Mouse (Mus musculus) kidney, postnatal 4 days (tissue): ENCODE measurements around the gene Tada1.

Experiments
- DNase-seq, 2 experiments: peaks; one replicate each; pipeline ENCODE4 v3.0.0; 2021; ENCODE audit warnings: mixed read lengths in 2 of 2

Tada1 gene

DNA sequence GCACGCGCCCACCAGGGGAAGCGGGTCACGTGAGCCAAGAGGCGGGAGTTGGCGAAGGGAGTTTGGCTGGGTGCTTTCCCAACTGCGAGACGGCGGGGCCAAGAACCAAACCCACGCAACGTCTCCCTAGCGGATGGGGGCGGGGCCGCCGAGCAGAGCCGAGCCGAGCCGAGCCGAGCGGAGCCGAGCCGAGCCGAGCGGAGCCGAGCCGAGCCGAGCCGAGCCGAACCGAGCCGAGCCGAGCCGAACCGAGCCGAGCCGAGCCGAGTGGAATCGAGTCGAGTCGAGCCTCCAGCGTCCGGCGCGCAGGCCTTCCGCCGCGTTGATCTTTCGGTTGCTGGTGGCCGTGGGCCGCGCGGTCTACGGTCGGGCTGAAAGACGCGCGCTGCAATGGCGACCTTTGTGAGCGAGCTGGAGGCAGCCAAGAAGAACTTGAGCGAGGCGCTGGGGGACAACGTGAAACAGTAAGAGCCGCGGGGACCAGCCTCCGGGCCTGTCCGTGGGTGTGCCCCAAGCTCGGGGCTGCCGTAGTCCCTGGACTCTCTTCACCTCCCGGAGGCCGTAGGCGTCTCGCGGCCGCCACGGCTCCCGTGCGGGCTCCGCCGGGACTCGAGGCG lies at the start of gene Tada1:
Gene Tada1, plus strand, starts transcription at position 85 of the 617 bp plus-strand sequence.
- DNase-seq: peak; percentile 93 to 96

DNA sequence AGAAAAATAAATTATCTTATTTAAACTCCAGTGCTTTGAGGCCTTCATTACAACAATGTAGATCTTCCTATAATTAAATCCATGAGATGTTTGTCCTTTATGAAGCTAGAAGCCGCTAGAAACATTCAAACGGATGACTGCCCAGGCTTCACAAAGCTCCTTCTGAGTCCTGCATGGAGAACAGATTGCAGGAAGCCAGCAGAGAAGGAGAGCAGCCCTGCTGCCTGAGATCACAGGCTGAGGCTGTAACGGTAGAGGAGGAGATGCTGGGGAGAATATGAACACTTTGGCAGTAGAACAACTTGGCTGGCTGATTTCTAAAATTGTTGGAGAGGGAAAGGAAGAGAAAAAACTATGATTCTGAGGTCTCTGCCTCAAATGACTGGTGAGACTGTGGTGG lies 48.1 kb upstream of the Tada1 start:
- no peak for DNase-seq

DNA sequence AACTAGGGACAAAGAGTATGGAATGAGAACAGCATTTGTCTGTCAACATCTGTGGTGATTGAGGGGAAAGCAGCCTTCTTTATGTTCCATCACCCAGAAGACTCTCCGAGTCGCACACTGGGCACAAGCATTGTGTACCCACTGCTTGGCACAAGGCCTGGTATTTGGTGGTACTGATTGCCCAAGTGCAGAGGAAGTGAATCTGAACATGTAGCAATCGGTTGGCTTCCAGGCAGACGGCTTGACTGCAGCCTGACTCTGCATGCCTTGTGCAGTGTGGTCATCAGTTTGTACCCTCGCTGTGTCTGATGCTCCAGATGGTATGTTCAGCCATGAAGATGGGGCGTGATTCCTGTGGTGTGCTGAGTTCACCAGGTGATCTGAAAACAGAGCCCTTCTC lies 39.8 kb upstream of the Tada1 start:
- no peak for DNase-seq

DNA sequence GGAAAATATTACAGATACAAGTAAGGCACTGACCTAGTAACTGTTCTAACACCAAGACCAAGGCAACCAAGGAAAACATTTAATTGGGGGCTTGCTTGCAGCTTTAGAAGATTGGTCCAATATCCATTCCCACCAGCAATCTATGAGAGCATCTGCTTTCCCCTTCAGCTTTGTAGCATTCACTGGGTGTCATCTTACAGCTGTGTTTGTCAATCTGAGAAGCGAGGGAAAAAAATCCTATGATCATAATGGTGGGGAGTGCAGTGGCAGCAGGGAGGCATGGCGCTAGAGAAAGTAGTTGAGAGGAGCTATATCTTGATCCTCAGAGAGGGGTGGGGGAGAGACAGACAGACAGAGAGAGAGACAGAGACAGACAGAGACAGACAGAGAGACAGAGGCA lies 36.8 kb upstream of the Tada1 start:
- no peak for DNase-seq

DNA sequence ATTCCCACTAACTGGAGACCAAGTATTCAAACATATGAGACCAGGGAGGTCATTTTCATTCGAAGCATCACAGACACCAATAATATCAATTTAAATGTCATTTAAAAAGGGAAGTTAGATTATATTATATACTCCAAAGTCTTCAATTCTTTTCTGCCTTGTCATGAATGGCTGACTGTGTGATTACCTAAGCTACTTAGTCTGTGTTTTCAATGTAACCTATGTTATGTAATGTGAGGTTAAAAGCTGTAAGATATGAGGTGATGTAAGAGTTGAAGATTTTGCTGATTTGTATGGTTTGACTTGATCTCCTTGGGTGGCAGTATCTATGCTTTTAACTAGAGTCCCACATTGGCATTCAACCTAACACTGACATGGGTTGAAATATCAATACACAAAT lies 36.4 kb upstream of the Tada1 start:
- no peak for DNase-seq

DNA sequence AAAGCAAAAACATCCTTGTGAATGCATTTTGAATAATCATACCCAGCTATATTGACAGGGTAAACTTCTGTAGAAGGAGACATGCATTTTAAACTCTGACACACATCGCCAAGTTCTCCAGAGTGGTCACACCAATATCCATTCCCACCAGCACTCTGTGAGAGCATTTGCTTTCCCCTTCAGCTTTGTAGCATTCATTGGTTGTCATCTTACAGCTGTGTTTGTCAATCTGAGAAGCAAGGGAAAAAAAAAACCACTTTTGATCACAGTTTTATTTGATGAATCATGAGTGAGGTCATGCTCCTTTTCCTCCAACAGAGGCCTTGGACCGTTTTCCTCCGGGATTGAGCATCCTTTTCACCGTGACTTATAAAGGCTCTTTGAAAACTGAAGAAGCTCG lies 35.3 kb upstream of the Tada1 start:
- no peak for DNase-seq

GRCm38 (mm10) chr1:166344300-166345077 lies 34.4 kb upstream of the Tada1 start:
- no peak for DNase-seq

- no peak for DNase-seq
Observed at GRCm38 (mm10) chr1:166345602-166346001, 33.3 kb upstream of the Tada1 start.

DNA sequence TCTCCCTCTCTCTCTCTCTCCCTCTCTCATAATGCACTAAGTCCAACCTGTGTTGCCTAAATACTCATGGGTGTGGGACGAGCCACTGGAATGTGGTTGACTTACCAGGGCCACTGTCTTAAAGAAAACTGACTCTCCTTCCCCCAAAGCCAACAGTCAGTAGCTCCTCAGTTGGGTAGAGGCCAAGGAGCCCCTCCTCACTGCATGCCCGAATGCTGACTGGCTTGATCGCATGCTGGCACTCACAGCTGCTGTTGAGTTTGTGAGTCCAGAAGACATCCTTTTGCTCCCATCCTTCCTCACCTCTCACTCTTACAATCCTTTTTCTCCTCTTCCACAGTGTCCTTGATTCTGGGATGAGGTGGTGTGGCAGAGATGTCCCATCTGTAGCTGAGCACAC lies 32.0 kb upstream of the Tada1 start:
- no peak for DNase-seq

GRCm38 (mm10) chr1:166349341-166349740 lies 29.6 kb upstream of the Tada1 start:
- no peak for DNase-seq

GRCm38 (mm10) chr1:166349751-166350150 lies 29.1 kb upstream of the Tada1 start:
- DNase-seq: no peak

DNA sequence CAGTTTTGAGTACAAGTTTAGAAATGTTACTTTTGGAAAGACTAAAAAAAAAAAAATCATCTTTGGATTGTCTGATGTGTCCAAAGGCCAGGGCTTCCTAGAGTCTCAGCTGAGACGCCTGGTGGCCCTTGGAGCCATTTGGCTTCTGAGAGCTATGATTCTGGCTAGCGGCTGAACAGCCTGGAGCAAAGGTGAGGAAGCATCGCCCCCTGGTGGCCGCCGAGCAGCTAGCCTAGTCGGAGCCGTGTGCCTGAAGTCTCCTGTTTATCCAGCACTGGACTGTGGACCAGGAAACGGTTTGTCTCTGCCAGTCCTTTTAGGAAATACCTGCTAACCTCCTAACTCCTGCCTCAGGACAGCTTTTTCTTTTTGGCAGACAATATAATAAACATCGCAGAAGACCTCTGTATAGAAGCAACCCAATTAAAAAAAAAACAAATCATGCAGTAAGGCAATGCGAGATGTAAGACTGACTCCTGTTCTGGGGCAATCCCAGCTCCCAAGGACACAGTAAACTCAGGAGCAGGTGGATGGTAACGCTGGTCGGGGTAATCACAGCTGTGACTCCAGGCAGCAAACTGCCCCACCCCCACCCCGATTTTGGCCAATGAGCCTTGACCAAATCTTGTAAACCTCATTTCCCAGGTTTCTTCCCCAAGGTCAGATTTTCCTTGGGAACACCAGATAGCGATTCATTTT lies 18.6 kb upstream of the Tada1 start:
- peak; percentile 93 to 94 for DNase-seq

- no peak for DNase-seq
Observed at GRCm38 (mm10) chr1:166360896-166361295, 18.0 kb upstream of the Tada1 start.

- no peak for DNase-seq
Observed at GRCm38 (mm10) chr1:166361842-166362241, 17.1 kb upstream of the Tada1 start.

DNA sequence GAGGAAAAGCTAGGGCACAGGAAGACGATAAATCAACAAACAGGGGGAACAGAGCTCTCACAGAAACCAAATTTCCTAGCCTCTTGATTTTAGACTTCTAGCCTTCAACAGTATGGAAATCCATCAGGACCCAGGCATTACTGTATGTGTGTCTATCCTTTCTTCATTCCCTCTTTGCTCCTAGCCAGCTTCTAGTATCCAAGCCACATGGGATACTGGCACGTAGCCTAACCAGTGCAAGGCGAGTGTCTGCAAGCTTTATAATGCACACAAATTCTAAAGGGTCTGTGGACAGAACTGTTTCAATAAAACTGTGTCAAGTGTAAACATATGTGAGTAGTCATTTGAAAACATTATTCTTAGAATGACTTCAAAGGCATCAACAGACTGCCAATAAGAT lies 16.2 kb upstream of the Tada1 start:
- DNase-seq: no peak

DNA sequence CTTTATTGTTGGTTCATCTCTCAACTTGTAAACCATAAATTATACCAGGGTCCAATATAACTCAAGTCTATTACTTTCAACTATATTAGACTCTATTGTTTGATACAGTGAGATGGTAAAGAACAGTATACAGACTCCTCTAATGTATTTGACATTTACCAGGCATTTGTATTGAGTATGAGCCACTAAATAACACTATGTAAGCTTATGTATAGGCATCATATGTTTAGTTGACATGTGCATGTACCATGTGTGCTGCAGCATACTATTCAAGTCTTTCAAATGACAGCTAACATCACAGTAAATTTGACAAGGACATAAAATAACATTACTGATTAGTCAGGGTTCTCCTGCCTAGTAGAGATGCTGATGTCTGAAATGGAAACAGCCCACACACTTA lies 15.8 kb upstream of the Tada1 start:
- no peak for DNase-seq

GRCm38 (mm10) chr1:166377171-166377570 lies 1.7 kb upstream of the Tada1 start:
- no peak for DNase-seq

DNA sequence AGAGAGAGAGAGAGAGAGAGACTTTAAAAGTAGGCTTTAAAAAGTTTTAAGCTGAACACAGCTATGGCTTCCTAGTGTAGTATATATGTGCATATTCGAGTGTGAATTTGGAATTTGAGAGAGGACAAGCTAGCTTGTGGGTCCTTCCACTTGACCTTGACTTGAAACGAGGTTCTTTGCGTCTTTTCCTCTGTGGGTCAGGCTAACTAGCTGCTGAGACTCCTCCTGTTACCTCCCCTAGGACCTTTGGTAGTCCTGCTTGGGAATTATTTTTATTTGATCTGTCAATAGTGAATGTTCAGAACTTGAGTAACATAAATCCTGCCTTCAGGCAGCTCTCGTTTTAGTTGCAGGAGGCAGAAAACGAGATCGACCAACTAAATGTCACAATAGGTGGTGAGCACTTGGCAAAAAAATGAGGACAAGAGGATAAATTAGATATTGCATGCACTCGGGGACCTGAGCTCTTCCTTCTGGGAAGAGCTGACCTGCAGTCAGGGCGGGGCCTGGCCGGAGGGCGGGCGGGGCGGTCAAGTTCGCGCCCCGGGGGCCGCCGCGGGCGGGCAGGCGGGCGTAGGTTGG lies 375 bp upstream of the Tada1 start:
- no peak for DNase-seq

DNA sequence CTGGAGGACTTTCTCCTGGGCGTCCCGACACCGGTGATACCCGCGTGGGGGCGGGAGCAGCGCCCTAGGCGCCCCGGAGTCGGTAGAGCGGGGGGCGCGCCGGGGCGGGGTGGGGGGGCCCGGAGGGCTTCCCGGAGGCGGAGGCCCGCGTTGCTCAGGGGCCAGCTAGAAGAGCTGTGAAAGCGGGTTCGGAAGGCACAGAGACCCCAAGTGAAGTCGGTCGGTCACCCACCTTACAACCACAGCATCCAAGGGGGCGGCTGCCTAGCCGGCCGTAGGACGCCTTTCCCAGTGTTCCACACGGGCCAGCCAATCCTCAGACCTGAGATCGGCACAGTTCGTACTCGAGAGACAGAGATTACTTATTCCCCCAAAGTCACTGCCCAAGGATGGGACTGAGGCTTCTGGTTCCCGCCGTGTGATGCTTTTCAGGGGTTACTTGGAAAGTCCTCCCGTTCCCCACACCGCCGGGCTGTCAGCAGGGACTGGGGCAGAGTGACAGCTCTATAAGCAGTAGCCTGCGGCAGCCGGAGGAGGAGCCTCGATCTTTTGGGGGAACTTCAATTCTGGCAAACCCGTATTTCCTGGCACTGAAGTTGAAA lies 834 bp downstream of the Tada1 start:
- peak; percentile 67 to 77 for DNase-seq

DNA sequence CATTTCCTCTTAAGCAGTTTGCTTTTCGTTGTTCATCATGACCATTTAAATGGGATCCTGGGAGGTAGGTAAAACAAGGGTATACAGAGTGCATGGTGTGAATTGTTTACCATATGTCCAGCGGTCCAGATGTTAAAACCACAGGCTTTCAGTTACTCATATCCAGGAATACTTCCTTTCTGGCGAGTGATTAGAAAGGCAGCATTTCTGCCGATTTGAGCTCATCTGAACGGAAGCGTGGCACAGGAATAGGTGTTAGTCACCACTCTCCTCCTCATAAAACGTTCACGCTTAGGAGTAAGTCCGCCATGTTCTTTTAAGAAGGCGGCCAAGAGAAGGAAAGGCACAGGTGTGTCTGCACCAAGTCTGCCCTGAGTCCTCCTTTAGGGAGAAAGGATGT lies 2.4 kb downstream of the Tada1 start:
- no peak for DNase-seq

DNA sequence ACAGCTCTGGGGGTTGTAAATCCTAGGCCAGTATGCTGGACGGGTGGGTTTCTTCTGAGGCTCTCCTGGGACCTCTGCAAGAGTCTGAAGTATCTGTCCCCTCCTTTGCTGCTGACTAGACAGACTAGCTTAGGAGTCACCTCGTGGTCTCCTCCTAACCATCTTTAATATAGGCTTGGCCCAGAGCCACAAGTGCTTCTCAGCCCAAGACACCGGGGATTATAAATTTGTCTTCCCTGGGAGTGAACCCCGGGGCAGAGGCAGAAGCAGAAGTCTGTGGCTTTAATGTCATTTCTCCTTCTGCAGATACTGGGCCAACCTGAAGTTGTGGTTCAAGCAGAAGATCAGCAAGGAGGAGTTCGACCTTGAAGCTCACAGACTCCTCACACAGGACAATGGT lies 2.9 kb downstream of the Tada1 start:
- DNase-seq: no peak

DNA sequence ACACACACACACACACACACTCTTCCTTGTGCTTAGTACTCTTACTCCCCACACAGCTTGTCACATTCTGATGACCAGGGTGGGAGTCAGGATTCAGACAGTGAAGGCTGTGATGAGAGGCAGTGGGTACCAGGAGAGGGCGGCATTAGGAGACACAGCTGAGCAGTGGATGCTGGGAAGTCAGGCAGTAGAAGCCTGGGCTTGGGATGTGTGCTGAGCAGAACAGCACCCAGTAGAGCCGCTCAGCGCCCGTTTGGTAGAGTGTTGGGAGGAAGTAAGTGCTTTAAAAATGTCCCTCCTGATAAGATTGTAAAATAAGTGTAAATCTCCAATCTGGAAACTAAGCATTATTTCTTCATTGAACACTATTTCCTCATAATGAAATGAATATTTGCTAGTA lies 3.7 kb downstream of the Tada1 start:
- DNase-seq: no peak

GRCm38 (mm10) chr1:166384614-166385013 lies 5.7 kb downstream of the Tada1 start:
- DNase-seq: no peak
